Mouse (Mus musculus) forebrain, postnatal 0 days (tissue): Measurements from ENCODE around the gene Mapkapk3. TPM values are rescaled to one million over a fixed set of nuclear protein-coding genes. Genes with fewer than 3 reads are reported as not detected.

Experiments
- ATAC-seq: fragments of 200-750 bp; cut with Nextera tagmentation; 2 replicates; pipeline ENCODE4 v1.8.0; 2017; ENCODE audit warnings: mild to moderate bottlenecking, moderate library complexity
- DNase-seq: peaks from one replicate; pipeline ENCODE4 v3.0.0-alpha.2; 2015
- H3K27ac ChIP-seq: fragments of 300-500 bp; sonication (generic); 2 replicates; pipeline ENCODE4 v1.5.1; 2014; ENCODE audit warnings: low read depth, mild to moderate bottlenecking, antibody characterized with exemption, low read length, moderate library complexity, mixed read lengths
- H3K27me3 ChIP-seq: fragments of 300-500 bp; sonication (generic); 2 replicates; pipeline ENCODE4 v1.6.1; 2014; ENCODE audit warnings: mild to moderate bottlenecking, low read length, mixed read lengths; ENCODE audit not compliant: insufficient read depth
- H3K36me3 ChIP-seq: fragments of 300-500 bp; sonication (generic); 2 replicates; pipeline ENCODE4 v1.6.1; 2014; ENCODE audit warnings: mild to moderate bottlenecking, moderate library complexity; ENCODE audit not compliant: insufficient read depth
- H3K4me1 ChIP-seq: fragments of 300-500 bp; sonication (generic); 2 replicates; pipeline ENCODE4 v1.6.1; 2014; ENCODE audit warnings: antibody characterized with exemption; ENCODE audit not compliant: insufficient read depth
- H3K4me2 ChIP-seq: fragments of 300-500 bp; sonication (generic); 2 replicates; pipeline ENCODE4 v1.6.1; 2014; ENCODE audit warnings: low read depth, mild to moderate bottlenecking, moderate library complexity
- H3K4me3 ChIP-seq: fragments of 300-500 bp; sonication (generic); 2 replicates; pipeline ENCODE4 v1.5.1; 2014; ENCODE audit warnings: low read depth, low read length, mixed read lengths
- H3K9ac ChIP-seq: fragments of 300-500 bp; sonication (generic); 2 replicates; pipeline ENCODE4 v1.6.1; 2014; ENCODE audit warnings: mild to moderate bottlenecking
- H3K9me3 ChIP-seq: fragments of 300-500 bp; sonication (generic); 2 replicates; pipeline ENCODE4 v1.6.1; 2016; ENCODE audit warnings: low read length
- CTCF ChIP-seq: sonication (generic); IDR thresholded peaks from 2 replicates; pipeline ENCODE4 v1.5.1; 2016; ENCODE audit warnings: antibody characterized with exemption, control low read depth, low read depth
- WGBS: fragments of 180-500 bp; shearing (Covaris S2); extraction: QIAGEN DNeasy Blood & Tissue Kit; methylation state at CpG from one replicate; pipeline ENCODE4 v1.1.7; 2014; 5-methylcytosine and 5-hydroxymethylcytosine counted together
- polyA plus RNA-seq: library from polyadenylated mRNA; unstranded; fragments of >200 nt; fragmentation: Nextera tagmentation; extraction: Ambion mirVana; gene quantifications from 2 replicates; pipeline ENCODE4 v1.2.1, GENCODE M21; 2015
- total RNA-seq: library from RNA; depleted of rRNA; stranded (reverse); fragments of >200 nt; gene quantifications from 2 replicates; pipeline ENCODE4 v1.2.3, GENCODE M21; 2014

Gene Mapkapk3
- total and polyA plus RNA-seq, 2 experiments from 2014 or later = 1.5 to 1.6 TPM

DNA sequence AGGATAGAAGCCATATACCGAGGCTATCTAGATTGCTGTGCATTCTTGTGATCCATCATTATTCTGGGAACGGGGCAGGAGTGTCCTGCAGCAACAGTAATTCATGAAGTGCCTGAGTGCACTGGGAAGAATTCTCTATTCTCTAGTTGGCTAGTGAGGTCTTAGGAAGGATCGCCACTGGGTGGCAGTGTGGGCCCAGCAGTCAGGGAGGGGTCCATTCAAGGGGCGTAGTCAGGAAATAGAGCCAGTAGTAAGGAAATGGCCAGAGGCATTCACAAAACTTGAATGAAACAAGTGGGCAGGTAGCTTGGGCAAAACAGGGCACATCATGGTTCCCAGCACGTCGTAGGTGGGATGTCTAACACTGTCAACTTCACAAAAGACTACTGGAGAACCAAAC, 4.6 kb upstream of the Mapkapk3 start:
- DNase-seq (peak; percentile 70), ATAC-seq (no peak)
- WGBS = 7% methylated on average over 6 of the region's 6 CpGs
- H3K4me3 ChIP-seq = no peak overlapping the region
- peak; percentile 85 for TF ChIP-seq CTCF
- no peaks in the 10 kb centered on the region for H3K9me3 ChIP-seq
- H3K27ac ChIP-seq = no peak overlapping the region
- H3K27me3 ChIP-seq = 0 out of 2 replicates have a peak, but pooled peaks cover 4% of the 10 kb centered on the region
- H3K4me1 ChIP-seq = peaks cover 16% of the 10 kb centered on the region
- H3K4me2 ChIP-seq = no peak overlapping the region
- no peak overlapping the region for H3K9ac ChIP-seq
- no peaks in the 10 kb centered on the region for H3K36me3 ChIP-seq

DNA sequence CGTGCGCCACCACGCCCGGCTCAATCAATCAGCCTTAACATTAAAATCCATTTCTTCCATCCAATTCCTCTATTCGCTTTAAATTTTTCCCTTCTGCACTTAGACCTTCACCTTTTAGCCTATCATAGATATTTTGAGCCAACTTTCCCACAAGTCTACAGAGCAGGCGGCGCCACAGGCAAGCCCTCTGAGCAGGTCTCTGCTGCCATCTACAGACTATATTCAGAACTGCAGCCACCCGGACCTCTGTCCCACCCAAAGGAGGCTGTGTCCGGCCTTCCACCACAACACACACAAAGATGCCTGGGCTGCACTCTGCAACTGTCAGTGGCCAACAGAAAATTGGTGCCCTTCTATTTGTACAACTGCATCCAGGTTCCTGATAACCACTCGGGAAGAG, 1.2 kb upstream of the Mapkapk3 start:
- TF ChIP-seq CTCF = peak; percentile 98
- WGBS = 28% methylated on average over 10 of the region's 10 CpGs
- peak; percentile 72 for ATAC-seq

DNA sequence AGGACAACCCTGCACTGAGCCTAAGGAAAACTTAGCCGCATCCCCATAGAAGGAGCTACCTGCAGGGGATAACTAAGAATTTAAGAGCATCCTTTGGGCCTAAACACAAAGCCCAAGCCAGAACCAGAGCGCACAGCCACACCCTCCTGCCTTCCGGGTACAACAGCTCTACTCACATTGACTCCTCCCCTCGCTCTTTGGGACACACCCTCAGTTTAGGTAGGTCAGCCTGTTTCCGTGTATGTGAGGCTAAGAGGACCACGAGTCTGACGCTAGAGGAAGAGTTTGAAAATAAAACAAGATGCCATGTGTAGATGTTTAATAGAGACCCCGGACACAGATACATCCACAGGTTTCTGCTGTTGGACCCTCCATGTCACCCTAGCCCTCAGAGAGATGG, 966 bp downstream of the Mapkapk3 start:
- TF ChIP-seq CTCF = no peak
- ATAC-seq = no peak
- WGBS = 30% methylated on average over 8 of the region's 8 CpGs

More for the DNA sequence above, 1.2 kb upstream of the Mapkapk3 start:
- no peak overlapping the region for H3K4me2 ChIP-seq
- DNase-seq = peak; percentile 85
- H3K9ac ChIP-seq = no peak overlapping the region
- H3K4me1 ChIP-seq = 0 out of 2 replicates have a peak, but pooled peaks cover under 1% of the 10 kb centered on the region
- H3K27me3 ChIP-seq = 0 out of 2 replicates have a peak, but pooled peaks cover 4% of the 10 kb centered on the region
- no peak overlapping the region for H3K27ac ChIP-seq
- H3K36me3 ChIP-seq = no peaks in the 10 kb centered on the region
- H3K9me3 ChIP-seq = no peaks in the 10 kb centered on the region
- no peak overlapping the region for H3K4me3 ChIP-seq

DNA sequence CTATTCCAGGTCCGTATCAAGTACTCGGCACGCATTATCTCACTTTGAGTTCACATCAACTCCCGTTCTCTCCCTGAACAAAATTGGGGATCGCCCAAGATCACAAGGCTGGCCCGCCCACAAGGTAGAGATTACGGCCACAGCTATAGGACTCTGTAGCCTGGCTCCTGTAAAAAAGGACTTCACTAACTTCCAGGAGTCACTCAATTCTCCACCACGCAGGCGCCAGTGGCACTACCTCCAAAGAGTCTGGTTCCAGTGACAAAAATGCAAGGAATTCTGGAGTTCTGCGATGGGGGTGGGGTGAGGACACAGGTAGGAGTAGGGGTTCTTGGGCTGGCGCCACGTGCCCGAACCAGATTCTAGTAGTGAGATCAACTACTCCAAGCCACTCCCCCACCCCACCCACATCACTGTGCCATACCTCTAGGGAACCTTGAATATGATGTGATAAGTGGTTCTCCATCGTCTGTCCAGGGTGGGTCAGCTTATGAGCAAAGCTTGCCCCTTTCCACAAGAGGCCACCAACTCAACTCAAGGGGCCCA, 1.5 kb downstream of the Mapkapk3 start:
- Histone ChIP-seq H3K4me1 (no peaks in the 10 kb centered on the region), H3K4me3 (no peak overlapping the region), H3K36me3 (no peaks in the 10 kb centered on the region), H3K27me3 (0 out of 2 replicates have a peak, but pooled peaks cover 4% of the 10 kb centered on the region), H3K4me2 (no peak overlapping the region), H3K9me3 (no peaks in the 10 kb centered on the region), H3K27ac (no peak overlapping the region), H3K9ac (no peak overlapping the region)
- 95% methylated on average over 14 of the region's 14 CpGs for WGBS
- no peak for TF ChIP-seq CTCF
- DNase-seq (no peak), ATAC-seq (no peak)

More for the DNA sequence above, 966 bp downstream of the Mapkapk3 start:
- H3K27ac ChIP-seq = no peak overlapping the region
- H3K4me2 ChIP-seq = peak overlapping the region; percentile 61
- H3K4me3 ChIP-seq = no peak overlapping the region
- no peak for DNase-seq
- no peaks in the 10 kb centered on the region for H3K9me3 ChIP-seq
- H3K4me1 ChIP-seq = no peaks in the 10 kb centered on the region
- no peak overlapping the region for H3K9ac ChIP-seq
- 0 out of 2 replicates have a peak, but pooled peaks cover 4% of the 10 kb centered on the region for H3K27me3 ChIP-seq
- H3K36me3 ChIP-seq = no peaks in the 10 kb centered on the region

DNA sequence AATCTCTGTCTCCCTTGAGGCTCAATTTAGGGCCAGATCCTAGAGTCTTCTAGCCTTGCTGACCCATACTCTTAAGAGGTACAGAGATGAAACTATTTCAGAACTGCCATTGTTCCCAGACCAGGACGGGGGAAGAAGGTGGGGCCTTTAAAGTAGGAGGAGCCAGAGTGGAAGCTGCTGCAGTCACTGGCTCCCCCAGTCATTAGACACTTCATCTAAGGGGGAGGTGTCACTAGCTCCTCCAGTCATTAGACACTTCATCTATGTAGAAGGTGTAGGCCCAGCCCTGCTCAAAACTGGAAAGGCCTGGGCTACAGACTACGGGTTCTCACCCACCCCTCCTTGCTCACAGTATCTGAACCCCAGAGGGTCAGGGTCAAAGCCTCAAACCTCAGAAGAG, 2.4 kb downstream of the Mapkapk3 start:
- 80% methylated on average over 2 of the region's 2 CpGs for WGBS
- DNase-seq = no peak

DNA sequence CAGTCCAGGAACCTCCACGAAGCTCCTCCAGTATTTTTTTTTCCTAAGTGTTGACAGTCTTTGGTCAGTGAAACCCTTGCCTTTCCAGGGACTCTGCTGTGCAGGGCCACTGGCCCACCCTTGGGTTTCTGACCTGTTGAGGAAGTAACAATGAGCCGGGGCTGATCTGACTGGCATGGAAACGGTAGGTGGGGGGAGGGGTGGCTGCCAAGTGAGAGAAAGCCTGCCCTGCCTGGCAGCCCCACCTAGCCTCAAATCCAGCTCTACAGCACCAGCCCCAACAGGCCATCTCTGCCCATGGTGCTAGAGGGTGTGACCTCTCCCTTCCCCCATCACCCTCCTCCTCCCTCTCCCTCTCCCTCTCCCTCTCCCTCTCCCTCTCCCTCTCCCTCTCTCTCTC, 4.7 kb downstream of the Mapkapk3 start:
- H3K27ac ChIP-seq = no peak overlapping the region
- WGBS = 16% methylated on average over 3 of the region's 3 CpGs
- H3K4me1 ChIP-seq = no peaks in the 10 kb centered on the region
- no peak overlapping the region for H3K4me3 ChIP-seq
- H3K36me3 ChIP-seq = no peaks in the 10 kb centered on the region
- no peaks in the 10 kb centered on the region for H3K27me3 ChIP-seq
- TF ChIP-seq CTCF = no peak
- no peak overlapping the region for H3K4me2 ChIP-seq
- no peaks in the 10 kb centered on the region for H3K9me3 ChIP-seq
- DNase-seq (no peak), ATAC-seq (no peak)
- H3K9ac ChIP-seq = no peak overlapping the region

More for the DNA sequence above, 2.4 kb downstream of the Mapkapk3 start:
- Histone ChIP-seq H3K4me1 (no peaks in the 10 kb centered on the region), H3K4me2 (no peak overlapping the region), H3K9me3 (no peaks in the 10 kb centered on the region), H3K27me3 (0 out of 2 replicates have a peak, but pooled peaks cover 4% of the 10 kb centered on the region), H3K4me3 (no peak overlapping the region), H3K9ac (no peak overlapping the region), H3K36me3 (no peaks in the 10 kb centered on the region), H3K27ac (no peak overlapping the region)
- ATAC-seq = no peak
- TF ChIP-seq CTCF = no peak

DNA sequence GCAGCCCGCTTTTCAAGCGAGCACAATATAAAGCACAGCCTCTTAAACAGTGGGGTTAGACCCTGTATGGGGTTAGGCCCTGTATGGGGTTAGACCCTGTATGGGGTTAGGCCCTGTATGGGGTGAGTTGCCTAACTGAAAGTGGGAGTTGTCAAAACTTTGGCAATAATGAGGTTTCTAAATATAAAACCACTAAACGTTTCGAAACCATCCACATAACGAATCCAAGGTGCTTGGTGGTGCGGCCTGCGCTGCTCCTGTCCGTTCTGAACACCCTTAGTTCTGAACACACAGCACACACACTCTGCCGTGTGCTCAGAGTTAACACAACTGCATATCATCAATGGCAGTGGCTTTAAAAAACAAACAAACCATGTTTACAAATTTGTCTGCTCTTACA, 6.7 kb downstream of the Mapkapk3 start:
- Histone ChIP-seq H3K36me3 (no peaks in the 10 kb centered on the region), H3K4me1 (no peaks in the 10 kb centered on the region), H3K9me3 (no peaks in the 10 kb centered on the region), H3K9ac (no peak overlapping the region), H3K27ac (no peak overlapping the region), H3K4me3 (no peak overlapping the region), H3K27me3 (no peaks in the 10 kb centered on the region), H3K4me2 (no peak overlapping the region)
- TF ChIP-seq CTCF = no peak
- DNase-seq = no peak
- ATAC-seq = no peak
- 85% methylated on average over 9 of the region's 9 CpGs for WGBS
